Mouse (Mus musculus) stomach, postnatal 0 days (tissue): ENCODE measurements around the gene Dab1. TPM values are rescaled to one million over a fixed set of nuclear protein-coding genes. Genes with fewer than 3 reads are reported as not detected.

Experiments used
- ATAC-seq: fragments of 200-750 bp; cut with Nextera tagmentation; 2 replicates; pipeline ENCODE4 v1.8.0; 2017; ENCODE audit not compliant: low FRiP score, low TSS enrichment
- DNase-seq: peaks from one replicate; pipeline ENCODE4 v3.0.0-alpha.2; 2016; ENCODE audit warnings: low spot score
- H3K27ac ChIP-seq: fragments of 300-500 bp; sonication (generic); replicated peaks from 2 replicates; pipeline ENCODE4 v1.5.1; 2014; ENCODE audit warnings: mild to moderate bottlenecking, control low read depth
- H3K27me3 ChIP-seq: fragments of 300-500 bp; sonication (generic); 2 replicates; pipeline ENCODE4 v1.6.1; 2014; ENCODE audit warnings: low read length; ENCODE audit not compliant: control insufficient read depth, insufficient read depth
- H3K36me3 ChIP-seq: fragments of 300-500 bp; sonication (generic); 2 replicates; pipeline ENCODE4 v1.6.1; 2014; ENCODE audit warnings: low read length, mixed read lengths; ENCODE audit not compliant: control insufficient read depth, insufficient read depth
- H3K4me1 ChIP-seq: fragments of 300-500 bp; sonication (generic); replicated peaks from 2 replicates; pipeline ENCODE4 v1.6.1; 2014; ENCODE audit warnings: antibody characterized with exemption; ENCODE audit not compliant: control insufficient read depth, insufficient read depth
- H3K4me2 ChIP-seq: fragments of 300-500 bp; sonication (generic); replicated peaks from 2 replicates; pipeline ENCODE4 v1.6.1; 2014; ENCODE audit warnings: low read depth, mild to moderate bottlenecking, control low read depth, moderate library complexity
- H3K4me3 ChIP-seq: fragments of 300-500 bp; sonication (generic); 2 replicates; pipeline ENCODE4 v1.5.1; 2014; ENCODE audit warnings: low read depth, low read length, control low read depth
- H3K9ac ChIP-seq: fragments of 300-500 bp; sonication (generic); 2 replicates; pipeline ENCODE4 v1.6.1; 2014; ENCODE audit warnings: mild to moderate bottlenecking, low read length, control low read depth, mixed read lengths
- H3K9me3 ChIP-seq: fragments of 300-500 bp; sonication (generic); 2 replicates; pipeline ENCODE4 v1.6.1; 2016; ENCODE audit warnings: low read length; ENCODE audit not compliant: control insufficient read depth
- CTCF ChIP-seq: IDR thresholded peaks from 2 replicates; pipeline ENCODE4 v1.5.1; 2016; ENCODE audit warnings: antibody characterized with exemption, low read depth, mild to moderate bottlenecking, moderate library complexity
- EP300 ChIP-seq: optimal IDR thresholded peaks from 2 replicates; pipeline ENCODE3; 2016; ENCODE audit warnings: antibody characterized with exemption
- WGBS: fragments of 180-500 bp; shearing (Covaris S2); extraction: QIAGEN DNeasy Blood & Tissue Kit; methylation state at CpG from one replicate; pipeline ENCODE4 v1.1.7; 2014; 5-methylcytosine and 5-hydroxymethylcytosine counted together
- polyA plus RNA-seq: library from polyadenylated mRNA; unstranded; fragments of >200 nt; fragmentation: Nextera tagmentation; extraction: Ambion mirVana; gene quantifications from 2 replicates; pipeline ENCODE4 v1.2.1, GENCODE M21; 2015

Gene Dab1
- polyA plus RNA-seq, 1 experiment from 2014 or later = 7.4 TPM

- Histone ChIP-seq H3K4me3 (no peak overlapping the region), H3K4me2 (no peak overlapping the region), H3K9ac (no peak overlapping the region), H3K4me1 (no peaks in the 10 kb centered on the region), H3K9me3 (no peaks in the 10 kb centered on the region), H3K27me3 (no peaks in the 10 kb centered on the region), H3K27ac (no peak overlapping the region), H3K36me3 (no peaks in the 10 kb centered on the region)
- 87% methylated on average over 7 of the region's 7 CpGs for WGBS
- TF ChIP-seq EP300 = no peak
- TF ChIP-seq CTCF = no peak
- ATAC-seq (no peak), DNase-seq (no peak)
Measured at GRCm38 (mm10) chr4:104276916-104277315, 657.8 kb downstream of the Dab1 start.

GRCm38 (mm10) chr4:104281518-104281917 is 662.4 kb downstream of the Dab1 start:
- Histone ChIP-seq H3K36me3 (no peaks in the 10 kb centered on the region), H3K9ac (no peak overlapping the region), H3K4me1 (no peaks in the 10 kb centered on the region), H3K9me3 (no peaks in the 10 kb centered on the region), H3K27ac (no peak overlapping the region), H3K4me3 (no peak overlapping the region), H3K27me3 (no peaks in the 10 kb centered on the region), H3K4me2 (no peak overlapping the region)
- TF ChIP-seq EP300 (no peak), CTCF (no peak)
- ATAC-seq (no peak), DNase-seq (no peak)
- 57% methylated on average over 3 of the region's 3 CpGs for WGBS

GRCm38 (mm10) chr4:104283906-104284305 is 664.7 kb downstream of the Dab1 start:
- 58% methylated on average over 6 of the region's 6 CpGs for WGBS
- TF ChIP-seq CTCF = no peak
- TF ChIP-seq EP300 = no peak

GRCm38 (mm10) chr4:104288401-104288800 is 669.2 kb downstream of the Dab1 start:
- H3K4me1 ChIP-seq = no peaks in the 10 kb centered on the region
- H3K9ac ChIP-seq = no peak overlapping the region
- DNase-seq (no peak), ATAC-seq (no peak)
- no peaks in the 10 kb centered on the region for H3K27me3 ChIP-seq
- H3K27ac ChIP-seq = no peak overlapping the region
- no peak overlapping the region for H3K4me3 ChIP-seq
- no peak overlapping the region for H3K4me2 ChIP-seq
- no peak for TF ChIP-seq CTCF
- no peak for TF ChIP-seq EP300
- WGBS = 72% methylated on average over 3 of the region's 3 CpGs
- H3K36me3 ChIP-seq = no peaks in the 10 kb centered on the region
- no peaks in the 10 kb centered on the region for H3K9me3 ChIP-seq

More at GRCm38 (mm10) chr4:104283906-104284305, 664.7 kb downstream of the Dab1 start:
- Histone ChIP-seq H3K4me3 (no peak overlapping the region), H3K27me3 (no peaks in the 10 kb centered on the region), H3K9ac (no peak overlapping the region), H3K9me3 (no peaks in the 10 kb centered on the region), H3K36me3 (no peaks in the 10 kb centered on the region), H3K4me1 (no peaks in the 10 kb centered on the region), H3K4me2 (no peak overlapping the region), H3K27ac (no peak overlapping the region)
- ATAC-seq = no peak
- DNase-seq = no peak

DNA sequence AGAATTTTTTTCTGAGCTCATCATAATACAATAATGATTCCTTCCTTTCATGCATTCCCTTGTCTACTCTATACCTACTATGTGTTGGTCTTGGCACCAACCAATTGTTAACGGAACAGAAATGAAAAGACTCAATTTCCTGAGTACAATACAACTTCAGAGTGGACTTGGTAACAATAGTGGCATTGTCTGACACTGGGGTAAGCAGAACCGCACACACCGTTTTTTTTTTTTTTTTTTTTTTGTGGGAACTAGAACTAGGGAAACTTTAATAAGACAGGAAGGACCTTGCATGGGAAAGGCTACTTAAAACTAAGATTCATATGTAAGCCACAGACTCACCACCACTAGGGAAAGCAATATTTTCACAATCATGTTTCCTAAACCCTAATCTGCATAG is 682.6 kb downstream of the Dab1 start:
- H3K27me3 ChIP-seq = no peaks in the 10 kb centered on the region
- ATAC-seq (no peak), DNase-seq (no peak)
- H3K27ac ChIP-seq = no peak overlapping the region
- H3K4me2 ChIP-seq = no peak overlapping the region
- TF ChIP-seq EP300 (no peak), CTCF (no peak)
- H3K9me3 ChIP-seq = no peaks in the 10 kb centered on the region
- 80% methylated on average over 3 of the region's 3 CpGs for WGBS
- no peaks in the 10 kb centered on the region for H3K36me3 ChIP-seq
- no peaks in the 10 kb centered on the region for H3K4me1 ChIP-seq
- H3K4me3 ChIP-seq = no peak overlapping the region
- no peak overlapping the region for H3K9ac ChIP-seq

GRCm38 (mm10) chr4:104302996-104303652 is 684.0 kb downstream of the Dab1 start:
- H3K27me3 ChIP-seq = no peaks in the 10 kb centered on the region
- no peak overlapping the region for H3K9ac ChIP-seq
- H3K4me3 ChIP-seq = no peak overlapping the region
- H3K27ac ChIP-seq = no peak overlapping the region
- H3K4me1 ChIP-seq = no peaks in the 10 kb centered on the region
- ATAC-seq = no peak
- no peak overlapping the region for H3K4me2 ChIP-seq
- DNase-seq = no peak
- no peaks in the 10 kb centered on the region for H3K36me3 ChIP-seq
- no peak for TF ChIP-seq EP300
- no peak for TF ChIP-seq CTCF
- H3K9me3 ChIP-seq = no peaks in the 10 kb centered on the region
- WGBS = 55% methylated on average over 10 of the region's 10 CpGs
